Mouse (Mus musculus) ovary, postnatal 36 days (tissue): ENCODE measurements around the gene AC131692.1.
"Not testable (repeated sequence)": the region's sequence is repeated elsewhere in the genome, so short reads cannot be mapped to it uniquely, and the experiment has no call there.

Source experiments
- DNase-seq: peaks from one replicate; pipeline ENCODE4 v3.0.0; 2022; ENCODE audit warnings: low spot score, mixed read lengths

Gene AC131692.1

GRCm38 (mm10) chr19:6117346-6117985, 23.2 kb downstream of the AC131692.1 start:
- no peak for DNase-seq

- DNase-seq = peak; percentile 85
Observed at GRCm38 (mm10) chr19:6117986-6118676, 23.9 kb downstream of the AC131692.1 start, which contains the start of gene Sac3d1. Sac3d1 (minus strand) TSS chr19:6118650.

- DNase-seq = no peak
Observed at GRCm38 (mm10) chr19:6118677-6119185, 24.5 kb downstream of the AC131692.1 start.

- no peak for DNase-seq
Observed at GRCm38 (mm10) chr19:6121761-6122160, 27.5 kb downstream of the AC131692.1 start.

- no peak for DNase-seq
Observed at GRCm38 (mm10) chr19:6123330-6123729, 29.1 kb downstream of the AC131692.1 start.

- no peak for DNase-seq
Observed at GRCm38 (mm10) chr19:6124898-6125297, 30.7 kb downstream of the AC131692.1 start.

- no peak for DNase-seq
Observed at GRCm38 (mm10) chr19:6126289-6126688, 32.1 kb downstream of the AC131692.1 start.

- no peak for DNase-seq
Observed at GRCm38 (mm10) chr19:6126789-6127580, 32.8 kb downstream of the AC131692.1 start.

- peak; percentile 90 for DNase-seq
Observed at GRCm38 (mm10) chr19:6127760-6128341, 33.6 kb downstream of the AC131692.1 start, which contains the start of gene Snx15. Snx15 (minus strand) TSS chr19:6128304.

- not testable (repeated sequence) for DNase-seq
Observed at GRCm38 (mm10) chr19:6130414-6131128, 36.4 kb downstream of the AC131692.1 start.

GRCm38 (mm10) chr19:6132171-6132827, 38.1 kb downstream of the AC131692.1 start:
- no peak for DNase-seq

- not testable (repeated sequence) for DNase-seq
Observed at GRCm38 (mm10) chr19:6133197-6133596, 39.0 kb downstream of the AC131692.1 start.

GRCm38 (mm10) chr19:6136397-6136796, 42.2 kb downstream of the AC131692.1 start:
- DNase-seq = no peak

GRCm38 (mm10) chr19:6139701-6140100, 45.5 kb downstream of the AC131692.1 start:
- DNase-seq = no peak

GRCm38 (mm10) chr19:6140374-6140677, 46.1 kb downstream of the AC131692.1 start:
- no peak for DNase-seq

GRCm38 (mm10) chr19:6140678-6141393, 46.6 kb downstream of the AC131692.1 start, which contains the start of gene Batf2:
Batf2 (plus strand) TSS chr19:6140983.
- DNase-seq = peak; percentile 89

GRCm38 (mm10) chr19:6141394-6141749, 47.2 kb downstream of the AC131692.1 start, which contains the start of gene Arl2:
Arl2 (minus strand) TSS chr19:6141548.
- DNase-seq = peak; percentile 55

- DNase-seq = no peak
Observed at GRCm38 (mm10) chr19:6144842-6145241, 50.6 kb downstream of the AC131692.1 start.
